ENCODE assay signal across 22 mouse cellular contexts in genomic region chr13:12307286-12307685, GRCm38 (mm10). TPM values are rescaled to one million over a fixed set of nuclear protein-coding genes. Genes with fewer than 3 reads are reported as not detected.
A peak's percentile ranks its signal among the peaks of the same experiment; 100 is the strongest.
DNase-seq lines count a peak whose midpoint lies in the region; ATAC-seq and TF ChIP-seq lines count a peak whose summit lies in the region.
"Had no signal": no experiment of that assay in that cellular context is flagged by ENCODE, and none has a peak within 500 bp of the region (broad histone marks: within the 10 kb centered on the region; RNA-seq: fewer than 3 reads in every experiment).

No protein-coding gene starts in this region.

- no peak for DNase-seq in forebrain, embryonic 10.5 days (ENCODE audit: extremely low spot score, low spot score)
- DNase-seq in heart, postnatal 4 days: no peak
- DNase-seq in liver, embryonic 11.5 days (ENCODE audit: low spot score): no peak
- no peak for DNase-seq in liver, postnatal 0 days
- no peak for DNase-seq in Muller cell, postnatal 12 days (ENCODE audit: inconsistent ontology term)
- DNase-seq: adrenal gland, postnatal 10 days; cerebellum, adult 11-12 months; cerebellum, adult 9-10 months; cerebellum, postnatal 25 days; forebrain, postnatal 0 days; gastrocnemius, postnatal 25 days; heart, postnatal 36 days; kidney, adult 8-10 months had no signal

- ATAC-seq in forebrain, embryonic 15.5 days (replicated peaks): no peak
- ATAC-seq in heart, embryonic 13.5 days (ENCODE audit: extremely low read depth, insufficient number of reproducible peaks, low FRiP score, low TSS enrichment): no peak
- 0 out of 2 replicates have a peak, but pooled peaks have one; percentile 7 for ATAC-seq in liver, embryonic 11.5 days (replicated peaks; ENCODE audit: low FRiP score)
- no peak for ATAC-seq in liver, postnatal 0 days
- ATAC-seq: hindbrain, embryonic 16.5 days; inflammation-experienced regulatory T-cells, adult 6 months; intestine, postnatal 0 days had no signal

- H3K4me3 ChIP-seq in forebrain, embryonic 10.5 days: no peak overlapping the region
- H3K4me3 ChIP-seq in forebrain, embryonic 15.5 days: no peak overlapping the region
- no peak overlapping the region for H3K4me3 ChIP-seq in heart, embryonic 13.5 days
- no peak overlapping the region for H3K4me3 ChIP-seq in liver, embryonic 11.5 days (ENCODE audit: low read depth, low read length)
- H3K4me3 ChIP-seq in liver, postnatal 0 days (ENCODE audit: low read depth, low read length): no peak overlapping the region
- H3K4me3 ChIP-seq: embryonic facial prominence, embryonic 12.5 days; forebrain, embryonic 12.5 days; hindbrain, embryonic 12.5 days had no signal

- H3K27me3 ChIP-seq in forebrain, embryonic 10.5 days (ENCODE audit: poor library complexity, severe bottlenecking): no peaks in the 10 kb centered on the region
- H3K27me3 ChIP-seq in forebrain, embryonic 15.5 days: no peaks in the 10 kb centered on the region
- no peaks in the 10 kb centered on the region for H3K27me3 ChIP-seq in heart, embryonic 13.5 days (replicated peaks)
- H3K27me3 ChIP-seq in liver, embryonic 11.5 days (replicated peaks; ENCODE audit: control insufficient read depth, insufficient read depth, low read length): no peaks in the 10 kb centered on the region
- no peaks in the 10 kb centered on the region for H3K27me3 ChIP-seq in liver, postnatal 0 days (ENCODE audit: insufficient read depth, low read length)
- H3K27me3 ChIP-seq: embryonic facial prominence, embryonic 12.5 days; forebrain, embryonic 12.5 days; hindbrain, embryonic 12.5 days had no signal

- peaks cover 15% of the 10 kb centered on the region for H3K4me1 ChIP-seq in forebrain, embryonic 10.5 days
- H3K4me1 ChIP-seq in forebrain, embryonic 15.5 days: peaks cover 6% of the 10 kb centered on the region
- peaks cover 64% of the 10 kb centered on the region for H3K4me1 ChIP-seq in heart, embryonic 13.5 days
- no peaks in the 10 kb centered on the region for H3K4me1 ChIP-seq in liver, embryonic 11.5 days (replicated peaks; ENCODE audit: control insufficient read depth, insufficient read depth, low read length)
- no peaks in the 10 kb centered on the region for H3K4me1 ChIP-seq in liver, postnatal 0 days (ENCODE audit: insufficient read depth)
- H3K4me1 ChIP-seq: embryonic facial prominence, embryonic 12.5 days; hindbrain, embryonic 12.5 days had no signal

- H3K9ac ChIP-seq in forebrain, embryonic 15.5 days (replicated peaks): no peak overlapping the region
- H3K9ac ChIP-seq in heart, embryonic 13.5 days: no peak overlapping the region
- H3K9ac ChIP-seq in liver, embryonic 11.5 days (ENCODE audit: low read depth, low read length): no peak overlapping the region
- no peak overlapping the region for H3K9ac ChIP-seq in liver, postnatal 0 days (replicated peaks)
- H3K9ac ChIP-seq: embryonic facial prominence, embryonic 12.5 days; forebrain, embryonic 12.5 days; forebrain, postnatal 0 days; hindbrain, embryonic 12.5 days had no signal

- H3K27ac ChIP-seq in forebrain, embryonic 10.5 days: 0 out of 2 replicates have a peak overlapping the region, but pooled peaks have one; percentile 20
- no peak overlapping the region for H3K27ac ChIP-seq in forebrain, embryonic 15.5 days (replicated peaks)
- H3K27ac ChIP-seq in heart, embryonic 13.5 days (replicated peaks): peak overlapping the region; percentile 53
- H3K27ac ChIP-seq in liver, embryonic 11.5 days (ENCODE audit: low read depth, low read length): no peak overlapping the region
- H3K27ac ChIP-seq in liver, postnatal 0 days (ENCODE audit: low read depth): no peak overlapping the region
- H3K27ac ChIP-seq: embryonic facial prominence, embryonic 12.5 days; forebrain, embryonic 12.5 days; hindbrain, embryonic 12.5 days had no signal

- H3K4me2 ChIP-seq in forebrain, embryonic 15.5 days (replicated peaks): no peak overlapping the region
- no peak overlapping the region for H3K4me2 ChIP-seq in heart, embryonic 13.5 days
- H3K4me2 ChIP-seq in liver, embryonic 11.5 days: no peak overlapping the region
- H3K4me2 ChIP-seq in liver, postnatal 0 days (ENCODE audit: low read depth, low read length): no peak overlapping the region
- H3K4me2 ChIP-seq: embryonic facial prominence, embryonic 12.5 days; forebrain, embryonic 12.5 days; hindbrain, embryonic 12.5 days had no signal

- no peaks in the 10 kb centered on the region for H3K36me3 ChIP-seq in forebrain, embryonic 10.5 days (replicated peaks)
- H3K36me3 ChIP-seq in forebrain, embryonic 15.5 days: no peaks in the 10 kb centered on the region
- H3K36me3 ChIP-seq in heart, embryonic 13.5 days: peaks cover 86% of the 10 kb centered on the region
- no peaks in the 10 kb centered on the region; the same call in 1 of the 2 replicates for H3K36me3 ChIP-seq in liver, embryonic 11.5 days (ENCODE audit: control insufficient read depth, insufficient read depth, low read length)
- no peaks in the 10 kb centered on the region for H3K36me3 ChIP-seq in liver, postnatal 0 days (replicated peaks; ENCODE audit: insufficient read depth, low read length)
- H3K36me3 ChIP-seq: embryonic facial prominence, embryonic 12.5 days; forebrain, embryonic 12.5 days; hindbrain, embryonic 12.5 days had no signal

- no peaks in the 10 kb centered on the region for H3K9me3 ChIP-seq in forebrain, embryonic 10.5 days
- no peaks in the 10 kb centered on the region for H3K9me3 ChIP-seq in forebrain, embryonic 15.5 days
- no peaks in the 10 kb centered on the region for H3K9me3 ChIP-seq in heart, embryonic 13.5 days
- H3K9me3 ChIP-seq in liver, embryonic 11.5 days (ENCODE audit: control insufficient read depth, low read length): no peaks in the 10 kb centered on the region
- no peaks in the 10 kb centered on the region for H3K9me3 ChIP-seq in liver, postnatal 0 days (ENCODE audit: low read length)
- H3K9me3 ChIP-seq: embryonic facial prominence, embryonic 12.5 days; forebrain, embryonic 12.5 days; hindbrain, embryonic 12.5 days had no signal

- 77% methylated on average over 4 of the region's 4 CpGs for WGBS in forebrain, embryonic 10.5 days
- WGBS in forebrain, embryonic 15.5 days: 84% methylated on average over 4 of the region's 4 CpGs
- WGBS in heart, embryonic 13.5 days: 30% methylated on average over 4 of the region's 4 CpGs
- 49% methylated on average over 4 of the region's 4 CpGs for WGBS in liver, embryonic 11.5 days
- 66% methylated on average over 4 of the region's 4 CpGs for WGBS in liver, postnatal 0 days (ENCODE audit: insufficient replicate concordance)

- no peak for TF ChIP-seq EP300 in liver, postnatal 0 days (IDR thresholded peaks at IDR 0.05; ENCODE audit: low read depth)

- TF ChIP-seq CTCF in liver, postnatal 0 days (IDR thresholded peaks at IDR 0.05; ENCODE audit: low read depth): no peak

RNA-seq across cellular contexts. Expression of gene Actn2, which starts 33.3 kb away (rescaled TPM):
- polyA plus RNA-seq in forebrain, embryonic 10.5 days (2016; fragmentation: Nextera tagmentation; extraction: Ambion mirVana): 1.8 and 2.2 TPM in 2 replicates
- 2.4 and 2.6 TPM in 2 replicates for polyA plus RNA-seq in forebrain, embryonic 15.5 days (2015; fragmentation: Nextera tagmentation; extraction: Ambion mirVana)
- polyA plus RNA-seq in heart, embryonic 13.5 days (2015; fragmentation: Nextera tagmentation; extraction: Ambion mirVana): 1,324 and 1,364 TPM in 2 replicates
- total RNA-seq in heart, postnatal 4 days (2021): 1,000 to 10,000 TPM; 2,111 to 2,171 TPM
- polyA plus RNA-seq in liver, embryonic 11.5 days (2014; fragmentation: Nextera tagmentation; extraction: Ambion mirVana): 2.0 and 7.2 TPM in 2 replicates
- 1.1 and 12.2 TPM in 2 replicates for polyA plus RNA-seq in liver, postnatal 0 days (2015; fragmentation: Nextera tagmentation; extraction: Ambion mirVana)
- total RNA-seq: granulocyte monocyte progenitor cell, adult 5-6 weeks had no signal

RNA-seq across cellular contexts. Expression of gene Mtr, which starts 49.4 kb away (rescaled TPM):
- 20.5 and 24.8 TPM in 2 replicates for polyA plus RNA-seq in forebrain, embryonic 10.5 days (2016; fragmentation: Nextera tagmentation; extraction: Ambion mirVana)
- 5.7 and 5.9 TPM in 2 replicates for polyA plus RNA-seq in forebrain, embryonic 15.5 days (2015; fragmentation: Nextera tagmentation; extraction: Ambion mirVana)
- polyA plus RNA-seq in heart, embryonic 13.5 days (2015; fragmentation: Nextera tagmentation; extraction: Ambion mirVana): 11.4 and 11.5 TPM in 2 replicates
- total RNA-seq in heart, postnatal 4 days (2021): 10 to 100 TPM; 35.7 to 36.0 TPM
- polyA plus RNA-seq in liver, embryonic 11.5 days (2014; fragmentation: Nextera tagmentation; extraction: Ambion mirVana): 18.2 and 21.5 TPM in 2 replicates
- 3.2 and 4.1 TPM in 2 replicates for polyA plus RNA-seq in liver, postnatal 0 days (2015; fragmentation: Nextera tagmentation; extraction: Ambion mirVana)

Comparison
In these comparisons a context has a peak if more than half of its experiments do, and no peak if none do; other contexts are left out.
1. H3K27ac ChIP-seq: peak in forebrain, embryonic 10.5 days (single experiment) and heart, embryonic 13.5 days (single experiment); none in forebrain, embryonic 15.5 days (single experiment), liver, embryonic 11.5 days (single experiment) and liver, postnatal 0 days (single experiment).
2. RNA of gene Actn2, which starts 33.3 kb away (polyA plus RNA-seq): 1,324 to 1,364 TPM in heart, embryonic 13.5 days; 2.0 to 7.2 TPM in liver, embryonic 11.5 days, 2.4 to 2.6 TPM in forebrain, embryonic 15.5 days, 1.8 to 2.2 TPM in forebrain, embryonic 10.5 days and 1.1 to 12.2 TPM in liver, postnatal 0 days; every median in the first group is over 100 times any median in the second.